Mouse (Mus musculus) midbrain, embryonic 14.5 days (tissue): ENCODE data around the gene Pigq. TPM values are rescaled to one million over a fixed set of nuclear protein-coding genes. Genes with fewer than 3 reads are reported as not detected.
A peak's percentile ranks its signal among the peaks of the same experiment; 100 is the strongest.

ENCODE experiments used
- ATAC-seq: fragments of 200-750 bp; cut with Nextera tagmentation; 2 replicates; pipeline ENCODE4 v1.8.0; 2017; ENCODE audit warnings: moderate number of reproducible peaks, moderate library complexity; ENCODE audit not compliant: low FRiP score, low TSS enrichment
- DNase-seq: peaks from one replicate; pipeline ENCODE4 v3.0.0-alpha.2; 2015
- H3K27ac ChIP-seq: fragments of 300-500 bp; sonication (generic); replicated peaks from 2 replicates; pipeline ENCODE4 v1.5.1; 2014; ENCODE audit warnings: mild to moderate bottlenecking, low read depth, low read length, moderate library complexity
- H3K27me3 ChIP-seq: fragments of 300-500 bp; sonication (generic); 2 replicates; pipeline ENCODE4 v1.6.1; 2014; ENCODE audit warnings: low read length, control low read depth, mixed read lengths; ENCODE audit not compliant: control insufficient read depth, insufficient read depth
- H3K36me3 ChIP-seq: fragments of 300-500 bp; sonication (generic); 2 replicates; pipeline ENCODE4 v1.6.1; 2014; ENCODE audit warnings: low read length, control low read depth; ENCODE audit not compliant: control insufficient read depth, insufficient read depth
- H3K4me1 ChIP-seq: fragments of 300-500 bp; sonication (generic); 2 replicates; pipeline ENCODE4 v1.6.1; 2014; ENCODE audit warnings: mild to moderate bottlenecking, antibody characterized with exemption, low read length, control low read depth; ENCODE audit not compliant: control insufficient read depth, insufficient read depth
- H3K4me2 ChIP-seq: fragments of 300-500 bp; sonication (generic); 2 replicates; pipeline ENCODE4 v1.6.1; 2014; ENCODE audit warnings: mild to moderate bottlenecking, low read length, moderate library complexity
- H3K4me3 ChIP-seq: fragments of 300-500 bp; sonication (generic); replicated peaks from 2 replicates; pipeline ENCODE4 v1.5.1; 2014; ENCODE audit warnings: low read depth, low read length
- H3K9ac ChIP-seq: fragments of 300-500 bp; sonication (generic); replicated peaks from 2 replicates; pipeline ENCODE4 v1.6.1; 2014; ENCODE audit warnings: mild to moderate bottlenecking, low read length, moderate library complexity
- H3K9me3 ChIP-seq: fragments of 300-500 bp; sonication (generic); 2 replicates; pipeline ENCODE4 v1.6.1; 2016; ENCODE audit warnings: low read length, control low read depth, mixed read lengths; ENCODE audit not compliant: control insufficient read depth
- WGBS: fragments of 180-500 bp; shearing (Covaris S2); extraction: QIAGEN DNeasy Blood & Tissue Kit; methylation state at CpG from one replicate; pipeline ENCODE4 v1.1.7; 2014; 5-methylcytosine and 5-hydroxymethylcytosine counted together
- polyA plus RNA-seq: library from polyadenylated mRNA; unstranded; fragments of >200 nt; fragmentation: Nextera tagmentation; extraction: Ambion mirVana; gene quantifications from 2 replicates; pipeline ENCODE4 v1.2.1, GENCODE M21; 2014

The Pigq gene
- polyA plus RNA-seq, 1 experiment from 2014 or later = 57.9 TPM

- Histone ChIP-seq H3K9me3 (no peaks in the 10 kb centered on the region), H3K9ac (no peak overlapping the region), H3K4me2 (no peak overlapping the region), H3K36me3 (peaks cover 62% of the 10 kb centered on the region), H3K27me3 (no peaks in the 10 kb centered on the region), H3K4me3 (no peak overlapping the region), H3K4me1 (no peaks in the 10 kb centered on the region), H3K27ac (no peak overlapping the region)
- ATAC-seq = no peak
- WGBS = 97% methylated on average over 5 of the region's 5 CpGs
- no peak for DNase-seq
These were observed 16.8 kb upstream of the Pigq start for GRCm38 (mm10) chr17:25961566-25961965.

GRCm38 (mm10) chr17:25959630-25960467, 15.1 kb upstream of the Pigq start:
- DNase-seq (no peak), ATAC-seq (no peak)
- no peaks in the 10 kb centered on the region for H3K27me3 ChIP-seq
- H3K36me3 ChIP-seq = peaks cover 57% of the 10 kb centered on the region
- no peak overlapping the region for H3K27ac ChIP-seq
- no peak overlapping the region for H3K9ac ChIP-seq
- no peaks in the 10 kb centered on the region for H3K4me1 ChIP-seq
- H3K4me2 ChIP-seq = no peak overlapping the region
- WGBS = 94% methylated on average over 23 of the region's 23 CpGs
- no peak overlapping the region for H3K4me3 ChIP-seq
- no peaks in the 10 kb centered on the region for H3K9me3 ChIP-seq

- Histone ChIP-seq H3K36me3 (peaks cover 50% of the 10 kb centered on the region), H3K4me3 (no peak overlapping the region), H3K4me2 (no peak overlapping the region), H3K4me1 (no peaks in the 10 kb centered on the region), H3K27me3 (no peaks in the 10 kb centered on the region), H3K9me3 (no peaks in the 10 kb centered on the region), H3K9ac (no peak overlapping the region), H3K27ac (no peak overlapping the region)
- ATAC-seq (no peak), DNase-seq (no peak)
- 97% methylated on average over 11 of the region's 11 CpGs for WGBS
These were observed 14.2 kb upstream of the Pigq start for GRCm38 (mm10) chr17:25958771-25959494.

- Histone ChIP-seq H3K27me3 (peaks cover 10% of the 10 kb centered on the region), H3K27ac (no peak overlapping the region; the same call in 1 of the 2 replicates), H3K4me2 (no peak overlapping the region), H3K4me1 (no peaks in the 10 kb centered on the region), H3K36me3 (peaks cover 39% of the 10 kb centered on the region), H3K4me3 (no peak overlapping the region), H3K9ac (no peak overlapping the region), H3K9me3 (no peaks in the 10 kb centered on the region)
- DNase-seq (peak; percentile 32), ATAC-seq (0 out of 2 replicates have a peak, but pooled peaks have one; percentile 34)
- WGBS = 73% methylated on average over 14 of the region's 14 CpGs
These were observed 12.9 kb upstream of the Pigq start for GRCm38 (mm10) chr17:25957586-25958051.

GRCm38 (mm10) chr17:25956631-25957030, 11.9 kb upstream of the Pigq start:
- peaks cover 20% of the 10 kb centered on the region for H3K27me3 ChIP-seq
- H3K4me2 ChIP-seq = no peak overlapping the region
- H3K9me3 ChIP-seq = no peaks in the 10 kb centered on the region
- no peak overlapping the region for H3K4me3 ChIP-seq
- ATAC-seq = no peak
- H3K9ac ChIP-seq = no peak overlapping the region
- no peak overlapping the region for H3K27ac ChIP-seq
- peak; percentile 26 for DNase-seq
- H3K4me1 ChIP-seq = no peaks in the 10 kb centered on the region
- H3K36me3 ChIP-seq = peaks cover 30% of the 10 kb centered on the region
- WGBS = 67% methylated on average over 7 of the region's 7 CpGs

- Histone ChIP-seq H3K27me3 (peaks cover 24% of the 10 kb centered on the region), H3K4me3 (no peak overlapping the region), H3K4me2 (no peak overlapping the region), H3K27ac (no peak overlapping the region), H3K9ac (no peak overlapping the region), H3K4me1 (no peaks in the 10 kb centered on the region), H3K36me3 (peaks cover 28% of the 10 kb centered on the region), H3K9me3 (no peaks in the 10 kb centered on the region)
- WGBS = 69% methylated on average over 7 of the region's 7 CpGs
- ATAC-seq (no peak), DNase-seq (no peak)
These were observed 11.5 kb upstream of the Pigq start for GRCm38 (mm10) chr17:25956201-25956600.

- ATAC-seq = no peak
- Histone ChIP-seq H3K27me3 (peaks cover 28% of the 10 kb centered on the region), H3K27ac (no peak overlapping the region), H3K9me3 (no peaks in the 10 kb centered on the region), H3K4me3 (no peak overlapping the region), H3K36me3 (peaks cover 28% of the 10 kb centered on the region), H3K9ac (no peak overlapping the region), H3K4me2 (no peak overlapping the region), H3K4me1 (no peaks in the 10 kb centered on the region)
- DNase-seq = no peak
- WGBS = 70% methylated on average over 3 of the region's 3 CpGs
These were observed 11.0 kb upstream of the Pigq start for GRCm38 (mm10) chr17:25955736-25956135.

GRCm38 (mm10) chr17:25954671-25955070, 9.9 kb upstream of the Pigq start:
- Histone ChIP-seq H3K4me1 (no peaks in the 10 kb centered on the region), H3K36me3 (peaks cover 18% of the 10 kb centered on the region), H3K4me3 (no peak overlapping the region), H3K27ac (no peak overlapping the region), H3K9ac (no peak overlapping the region), H3K9me3 (no peaks in the 10 kb centered on the region), H3K27me3 (peaks cover 39% of the 10 kb centered on the region), H3K4me2 (no peak overlapping the region)
- no peak for DNase-seq
- ATAC-seq = no peak
- 80% methylated on average over 2 of the region's 2 CpGs for WGBS
